Mouse (Mus musculus) erythroblast, embryonic 14.5 days (primary cell): ENCODE data around the gene Pspn. TPM values are rescaled to one million over a fixed set of nuclear protein-coding genes. Genes with fewer than 3 reads are reported as not detected.
A peak's percentile ranks its signal among the peaks of the same experiment; 100 is the strongest.

Experiments used
- H3K27me3 ChIP-seq: 2 replicates; pipeline ENCODE4 v1.6.1; 2012; ENCODE audit warnings: inconsistent platforms; ENCODE audit not compliant: control insufficient read depth
- H3K36me3 ChIP-seq: 2 replicates; pipeline ENCODE4 v1.6.1; 2012; ENCODE audit warnings: mild to moderate bottlenecking, inconsistent platforms; ENCODE audit not compliant: control insufficient read depth
- H3K4me1 ChIP-seq: 2 replicates; pipeline ENCODE4 v1.6.1; 2012; ENCODE audit warnings: inconsistent platforms; ENCODE audit not compliant: control insufficient read depth
- H3K4me3 ChIP-seq: replicated peaks from 2 replicates; pipeline ENCODE3; 2012; ENCODE audit warnings: moderate library complexity, mild to moderate bottlenecking, inconsistent platforms
- H3K9me3 ChIP-seq: 2 replicates; pipeline ENCODE4 v1.6.1; 2012; ENCODE audit warnings: low read length, inconsistent platforms, mixed read lengths; ENCODE audit not compliant: control insufficient read depth
- GATA1 ChIP-seq: IDR thresholded peaks from 2 replicates; pipeline ENCODE4 v1.6.1; 2012; ENCODE audit warnings: low read length, inconsistent platforms, mixed read lengths
- TAL1 ChIP-seq: IDR thresholded peaks from 3 replicates; pipeline ENCODE4 v1.6.1; 2012; ENCODE audit warnings: low read length, inconsistent platforms, mixed read lengths
- polyA plus RNA-seq: library from polyadenylated mRNA; stranded (reverse); fragments of >175 nt; gene quantifications from 2 replicates; pipeline ENCODE4 v1.2.3, GENCODE M21; 2012

Gene Pspn
- polyA plus RNA-seq, 1 experiment = not detected

GRCm38 (mm10) chr17:56988921-56989430 lies 10.8 kb downstream of the Pspn start:
- H3K27me3 ChIP-seq = no peaks in the 10 kb centered on the region
- H3K36me3 ChIP-seq = peaks cover 28% of the 10 kb centered on the region
- TF ChIP-seq GATA1 = no peak
- no peak for TF ChIP-seq TAL1
- H3K9me3 ChIP-seq = no peaks in the 10 kb centered on the region
- H3K4me3 ChIP-seq = peak overlapping the region; percentile 75
- H3K4me1 ChIP-seq = peaks cover 36% of the 10 kb centered on the region

- H3K27me3 ChIP-seq = no peaks in the 10 kb centered on the region
- peaks cover 23% of the 10 kb centered on the region for H3K36me3 ChIP-seq
- H3K9me3 ChIP-seq = no peaks in the 10 kb centered on the region
- peaks cover 36% of the 10 kb centered on the region for H3K4me1 ChIP-seq
- no peak overlapping the region for H3K4me3 ChIP-seq
- TF ChIP-seq TAL1 (no peak), GATA1 (no peak)
Observed at GRCm38 (mm10) chr17:56988441-56988840, 11.4 kb downstream of the Pspn start.

GRCm38 (mm10) chr17:56986105-56986805 lies 13.6 kb downstream of the Pspn start:
- no peaks in the 10 kb centered on the region for H3K9me3 ChIP-seq
- no peaks in the 10 kb centered on the region for H3K27me3 ChIP-seq
- TF ChIP-seq GATA1 (no peak), TAL1 (no peak)
- peaks cover 4% of the 10 kb centered on the region for H3K36me3 ChIP-seq
- H3K4me1 ChIP-seq = peaks cover 26% of the 10 kb centered on the region
- no peak overlapping the region for H3K4me3 ChIP-seq

- no peaks in the 10 kb centered on the region for H3K36me3 ChIP-seq
- TF ChIP-seq GATA1 (no peak), TAL1 (no peak)
- no peaks in the 10 kb centered on the region for H3K9me3 ChIP-seq
- H3K27me3 ChIP-seq = no peaks in the 10 kb centered on the region
- no peak overlapping the region for H3K4me3 ChIP-seq
- peaks cover 21% of the 10 kb centered on the region for H3K4me1 ChIP-seq
Observed at GRCm38 (mm10) chr17:56985656-56986055, 14.2 kb downstream of the Pspn start.

DNA sequence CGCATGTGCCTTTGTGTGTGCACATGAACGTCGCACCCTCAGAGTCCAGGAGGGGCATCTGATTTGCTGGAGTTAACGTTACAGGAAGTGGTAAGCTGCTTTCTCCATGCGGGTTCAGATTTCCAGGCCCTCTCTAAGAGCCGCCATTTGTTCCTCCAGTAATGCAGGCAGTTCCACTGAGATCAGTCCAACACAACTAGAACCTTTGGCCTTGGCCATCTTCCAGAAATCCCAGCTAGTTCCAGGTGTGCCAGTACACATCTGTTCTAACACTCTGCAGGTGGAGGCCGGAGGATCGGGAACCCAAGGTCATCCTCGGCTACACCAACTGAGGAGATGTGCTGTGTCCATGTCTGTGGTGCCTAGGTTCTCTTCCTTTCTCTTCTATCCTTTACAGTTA lies 14.9 kb downstream of the Pspn start:
- Histone ChIP-seq H3K36me3 (no peaks in the 10 kb centered on the region), H3K9me3 (no peaks in the 10 kb centered on the region), H3K4me1 (peaks cover 16% of the 10 kb centered on the region), H3K27me3 (no peaks in the 10 kb centered on the region), H3K4me3 (no peak overlapping the region)
- TF ChIP-seq TAL1 (no peak), GATA1 (no peak)

DNA sequence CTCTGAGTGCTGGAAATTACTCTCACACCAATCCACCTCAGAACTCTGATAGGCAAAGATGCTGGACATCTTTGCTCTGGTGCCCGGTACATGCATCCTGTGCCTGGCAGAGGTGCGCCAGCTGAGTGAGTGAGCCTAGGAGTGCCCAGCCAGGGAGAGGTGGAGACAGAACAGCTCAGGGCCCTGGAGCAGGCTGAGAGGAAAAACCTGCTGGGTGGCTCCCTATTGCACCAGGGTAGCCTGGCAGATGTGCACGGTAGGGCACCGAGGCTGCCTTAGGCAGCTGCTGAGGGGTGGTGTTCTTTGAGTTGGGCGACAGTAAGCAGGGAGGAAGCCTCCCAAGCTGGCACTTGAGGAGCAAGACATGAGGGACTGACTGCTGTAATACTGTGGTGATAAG lies 17.8 kb downstream of the Pspn start, which contains the start of gene Acer1:
TSS of gene Acer1 (minus strand) at position 114 of the 400 bp plus-strand sequence.
- H3K4me3 ChIP-seq = no peak within 1 kb of the TSS
- TF ChIP-seq GATA1 (no peak), TAL1 (no peak)
- H3K27me3 ChIP-seq = no peaks in the 10 kb centered on the region
- no peaks in the 10 kb centered on the region for H3K36me3 ChIP-seq
- peaks cover 5% of the 10 kb centered on the region; the same call in 1 of the 2 replicates for H3K4me1 ChIP-seq
- H3K9me3 ChIP-seq = no peaks in the 10 kb centered on the region

GRCm38 (mm10) chr17:56981049-56981448 lies 18.8 kb downstream of the Pspn start:
- Histone ChIP-seq H3K9me3 (no peaks in the 10 kb centered on the region), H3K4me3 (no peak overlapping the region)
- TF ChIP-seq TAL1 (no peak), GATA1 (no peak)

GRCm38 (mm10) chr17:56979524-56979923 lies 20.3 kb downstream of the Pspn start:
- no peaks in the 10 kb centered on the region for H3K9me3 ChIP-seq
- no peaks in the 10 kb centered on the region for H3K27me3 ChIP-seq
- TF ChIP-seq TAL1 = no peak
- no peak for TF ChIP-seq GATA1
- H3K4me1 ChIP-seq = peaks cover 9% of the 10 kb centered on the region
- no peak overlapping the region for H3K4me3 ChIP-seq
- H3K36me3 ChIP-seq = no peaks in the 10 kb centered on the region

More at GRCm38 (mm10) chr17:56981049-56981448, 18.8 kb downstream of the Pspn start:
- H3K4me1 ChIP-seq = peaks cover 7% of the 10 kb centered on the region
- no peaks in the 10 kb centered on the region for H3K27me3 ChIP-seq
- H3K36me3 ChIP-seq = no peaks in the 10 kb centered on the region

DNA sequence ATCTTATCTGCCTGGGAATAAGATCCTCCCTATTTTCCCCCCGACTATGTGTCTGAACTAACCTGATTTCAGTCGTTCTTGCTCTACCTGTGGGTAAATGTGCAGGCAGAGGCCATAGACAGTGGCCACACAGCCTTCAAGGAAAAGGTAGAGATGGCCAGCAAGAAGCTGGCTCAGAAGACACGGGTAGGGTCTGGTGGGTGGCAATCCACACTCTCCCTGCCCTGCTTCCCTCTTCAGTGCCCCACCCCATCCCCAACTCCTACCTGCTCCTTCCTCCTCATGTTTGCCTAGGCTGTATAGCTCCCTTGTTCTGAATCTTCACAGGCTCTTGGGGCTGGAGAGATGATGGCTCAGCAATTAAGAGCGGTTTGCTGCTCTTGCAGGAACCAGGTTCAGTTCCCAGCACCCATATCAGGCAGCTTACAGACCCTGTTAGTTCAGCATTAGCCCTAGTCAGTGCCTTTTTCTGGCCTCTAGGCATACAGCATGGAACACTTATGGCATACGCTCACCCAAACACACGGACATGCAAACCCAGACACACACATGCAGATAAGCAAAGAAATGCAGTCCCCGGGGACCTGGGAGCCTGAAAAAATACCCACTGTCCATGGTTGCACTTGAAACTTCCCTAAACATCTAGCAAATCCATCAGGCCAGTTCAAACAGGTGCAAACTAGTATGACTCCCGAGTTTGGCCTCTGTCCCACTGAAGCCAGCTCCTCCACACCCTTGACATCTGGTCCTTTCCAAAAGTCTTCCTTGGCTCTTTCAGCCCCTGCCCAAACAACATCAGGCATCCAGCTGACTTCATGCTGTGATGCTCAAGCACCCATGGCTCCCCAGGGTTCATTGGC lies 23.1 kb downstream of the Pspn start:
- Histone ChIP-seq H3K4me3 (no peak overlapping the region), H3K36me3 (no peaks in the 10 kb centered on the region), H3K4me1 (peaks cover 8% of the 10 kb centered on the region), H3K9me3 (no peaks in the 10 kb centered on the region), H3K27me3 (peaks cover 2% of the 10 kb centered on the region)
- no peak for TF ChIP-seq GATA1
- TF ChIP-seq TAL1 = no peak
